Mouse (Mus musculus) lung, postnatal 0 days (tissue): ENCODE measurements around the gene Fggy.
A peak's percentile ranks its signal among the peaks of the same experiment; 100 is the strongest.

ENCODE experiments used
- CTCF ChIP-seq: IDR thresholded peaks from 2 replicates; pipeline ENCODE4 v1.5.1; 2016; ENCODE audit warnings: antibody characterized with exemption, mild to moderate bottlenecking
- EP300 ChIP-seq: IDR thresholded peaks from 2 replicates; pipeline ENCODE4 v1.6.1; 2016; ENCODE audit warnings: antibody characterized with exemption, mild to moderate bottlenecking, control low read depth

DNA sequence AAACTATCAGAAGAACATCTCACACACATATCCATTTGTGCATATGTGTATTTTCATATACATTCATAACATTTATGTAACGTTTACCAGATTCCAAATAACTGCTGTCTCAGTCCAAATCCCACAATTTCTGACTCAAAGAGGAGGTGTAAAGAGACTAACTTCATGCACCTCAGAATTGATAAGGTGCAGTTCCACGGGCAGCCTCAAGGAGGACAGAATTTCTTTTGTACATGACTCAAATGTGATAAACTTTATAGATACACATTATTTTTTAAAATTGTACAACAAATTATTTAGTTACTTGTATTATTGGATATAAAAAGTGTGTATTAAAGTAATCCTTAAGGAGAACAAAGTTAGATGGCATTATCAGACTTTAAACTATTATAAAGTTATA lies 26.6 kb upstream of the Fggy start:
- TF ChIP-seq CTCF (peak; percentile 46), EP300 (no peak)
